Mouse (Mus musculus): ENCODE measurements around the gene Myh14. TPM values are rescaled to one million over a fixed set of nuclear protein-coding genes. Genes with fewer than 3 reads are reported as not detected.

The Myh14 gene
- polyA plus RNA-seq, 1 experiment: 14.7 TPM

DNA sequence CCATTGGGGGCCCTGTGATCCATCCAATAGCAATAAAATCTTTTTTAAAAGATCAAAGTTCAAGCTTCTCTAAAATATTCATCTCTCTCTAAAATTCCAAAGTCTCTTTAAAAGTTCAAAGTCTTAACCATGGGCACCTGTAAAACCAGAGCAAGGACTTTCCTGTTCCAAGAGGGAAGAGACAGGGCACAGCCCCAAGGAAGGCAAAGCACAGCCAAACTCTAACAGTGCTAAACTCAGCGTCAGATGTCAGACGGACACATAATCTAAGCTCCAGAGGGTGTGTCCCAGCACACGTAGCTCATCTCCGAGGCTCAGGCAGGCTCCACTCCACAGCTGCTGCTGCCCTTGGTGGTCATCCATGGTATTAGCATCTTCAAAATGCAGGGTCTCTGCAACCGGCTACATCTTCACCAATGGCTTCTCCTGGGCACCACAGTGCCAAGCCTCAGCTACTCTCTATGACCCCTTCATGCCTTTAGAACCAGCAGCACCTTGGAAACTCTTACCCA is 94.3 kb downstream of the Myh14 start:
- no peak for TF ChIP-seq POLR2A (IDR thresholded peaks at IDR 0.05; ENCODE audit: insufficient read depth, low read length)
- no peak for TF ChIP-seq EP300 (IDR thresholded peaks at IDR 0.05; ENCODE audit: insufficient read depth, low read depth, low read length)
- TF ChIP-seq CTCF (IDR thresholded peaks at IDR 0.05; ENCODE audit: low read depth, low read length): no peak
- H3K27ac ChIP-seq (ENCODE audit: insufficient read depth, low read length): no peak overlapping the region
- no peaks in the 10 kb centered on the region for H3K27me3 ChIP-seq (ENCODE audit: control insufficient read depth, insufficient read depth, low read length, poor library complexity, severe bottlenecking)
- no peak overlapping the region for H3K4me3 ChIP-seq (ENCODE audit: low read depth, low read length)
- H3K36me3 ChIP-seq (ENCODE audit: control insufficient read depth, insufficient read depth, low read length, poor library complexity, severe bottlenecking): no peaks in the 10 kb centered on the region
- H3K9ac ChIP-seq (ENCODE audit: low read depth, poor library complexity, severe bottlenecking): no peak overlapping the region
- H3K4me1 ChIP-seq (ENCODE audit: control insufficient read depth, insufficient read depth, low read length): peaks cover 1% of the 10 kb centered on the region
- H3K9me3 ChIP-seq (replicated peaks; ENCODE audit: control insufficient read depth, insufficient read depth, low read length, poor library complexity, severe bottlenecking): no peaks in the 10 kb centered on the region

DNA sequence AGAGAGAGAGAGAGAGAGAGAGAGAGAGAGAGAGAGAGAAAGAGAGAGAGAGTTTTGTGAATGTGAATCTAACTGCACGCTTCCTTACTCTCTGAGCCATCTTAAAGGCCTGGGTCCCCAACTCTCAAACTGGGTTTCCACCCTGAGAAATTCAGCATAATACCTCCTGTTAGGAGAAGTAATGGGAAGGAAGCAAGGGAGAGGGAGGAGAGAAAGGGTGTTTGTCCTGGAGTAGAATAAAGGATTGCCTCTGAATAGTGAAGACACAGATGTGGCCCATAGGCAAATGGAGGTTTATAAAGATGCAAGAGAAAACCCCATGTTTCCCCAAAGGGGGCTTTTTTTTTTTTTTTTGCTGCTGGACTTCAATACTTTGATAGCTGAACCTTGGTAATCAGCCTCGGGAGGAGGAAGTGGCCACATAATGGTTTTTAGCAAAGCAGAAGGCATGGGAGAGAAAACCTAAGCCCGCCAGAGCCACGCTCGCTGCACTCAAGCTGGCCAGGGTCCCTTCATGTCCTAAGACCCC is 97.6 kb downstream of the Myh14 start:
- Histone ChIP-seq H3K9me3 (replicated peaks; ENCODE audit: control insufficient read depth, insufficient read depth, low read length, poor library complexity, severe bottlenecking) (no peaks in the 10 kb centered on the region), H3K4me3 (ENCODE audit: low read depth, low read length) (no peak overlapping the region), H3K9ac (ENCODE audit: low read depth, poor library complexity, severe bottlenecking) (no peak overlapping the region), H3K4me1 (ENCODE audit: control insufficient read depth, insufficient read depth, low read length) (peaks cover 1% of the 10 kb centered on the region), H3K36me3 (ENCODE audit: control insufficient read depth, insufficient read depth, low read length, poor library complexity, severe bottlenecking) (no peaks in the 10 kb centered on the region), H3K27me3 (ENCODE audit: control insufficient read depth, insufficient read depth, low read length, poor library complexity, severe bottlenecking) (no peaks in the 10 kb centered on the region), H3K27ac (ENCODE audit: insufficient read depth, low read length) (no peak overlapping the region)
- TF ChIP-seq CTCF (IDR thresholded peaks at IDR 0.05; ENCODE audit: low read depth, low read length): no peak
- TF ChIP-seq POLR2A (IDR thresholded peaks at IDR 0.05; ENCODE audit: insufficient read depth, low read length): no peak
- TF ChIP-seq EP300 (IDR thresholded peaks at IDR 0.05; ENCODE audit: insufficient read depth, low read depth, low read length): no peak

DNA sequence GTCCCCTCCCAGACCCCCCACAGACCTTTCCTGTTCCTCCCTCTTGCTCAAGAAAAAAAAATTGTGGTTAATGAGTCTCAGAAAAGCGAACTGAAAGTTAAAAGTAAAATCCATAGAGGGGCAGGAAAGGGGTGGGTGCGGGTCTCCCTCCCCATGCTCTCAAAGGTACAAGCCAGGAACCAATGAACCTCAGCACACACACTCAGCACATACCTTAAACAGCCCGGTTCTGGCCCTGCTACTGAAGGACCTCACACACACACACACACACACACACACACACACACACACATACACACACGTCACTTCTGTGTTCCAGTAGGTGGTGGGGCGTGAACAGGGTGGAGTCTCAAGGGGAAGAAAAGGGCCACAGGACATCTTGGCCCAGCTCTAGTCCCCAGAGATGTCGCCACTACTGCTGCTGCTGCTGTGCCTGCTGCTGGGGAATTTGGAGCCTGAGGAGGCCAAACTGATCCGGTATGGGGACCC is 98.4 kb downstream of the Myh14 start, which contains the start of gene Napsa:
TSS of gene Napsa (plus strand) at position 168 of the 489 bp plus-strand sequence.
- Histone ChIP-seq H3K9me3 (replicated peaks; ENCODE audit: control insufficient read depth, insufficient read depth, low read length, poor library complexity, severe bottlenecking) (no peaks in the 10 kb centered on the region), H3K9ac (ENCODE audit: low read depth, poor library complexity, severe bottlenecking) (no peak within 1 kb of the TSS), H3K27me3 (ENCODE audit: control insufficient read depth, insufficient read depth, low read length, poor library complexity, severe bottlenecking) (no peaks in the 10 kb centered on the region), H3K4me3 (ENCODE audit: low read depth, low read length) (no peak within 1 kb of the TSS), H3K27ac (ENCODE audit: insufficient read depth, low read length) (no peak within 1 kb of the TSS), H3K36me3 (ENCODE audit: control insufficient read depth, insufficient read depth, low read length, poor library complexity, severe bottlenecking) (no peaks in the 10 kb centered on the region), H3K4me1 (ENCODE audit: control insufficient read depth, insufficient read depth, low read length) (peaks cover 1% of the 10 kb centered on the region)
- no peak for TF ChIP-seq POLR2A (IDR thresholded peaks at IDR 0.05; ENCODE audit: insufficient read depth, low read length)
- TF ChIP-seq EP300 (IDR thresholded peaks at IDR 0.05; ENCODE audit: insufficient read depth, low read depth, low read length): no peak
- TF ChIP-seq CTCF (IDR thresholded peaks at IDR 0.05; ENCODE audit: low read depth, low read length): no peak

DNA sequence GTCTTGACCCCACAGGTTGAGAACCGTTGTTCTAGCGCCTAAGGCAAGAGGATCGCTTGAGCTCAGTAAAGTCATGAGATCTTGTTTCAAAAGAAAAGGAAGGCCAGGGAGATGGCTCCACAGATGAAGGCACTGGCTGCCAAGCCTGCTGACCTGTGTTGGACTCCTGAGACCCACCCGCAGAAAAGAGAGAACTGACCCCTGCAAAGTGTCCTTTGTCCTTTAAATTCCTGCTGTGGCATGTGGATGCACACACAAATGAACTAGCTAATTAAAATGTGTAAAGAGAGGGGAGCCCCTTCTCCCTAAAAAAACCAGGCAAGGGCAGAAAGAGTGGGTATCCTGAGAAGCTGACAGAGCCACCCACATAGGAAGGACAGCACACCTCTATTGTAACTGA is 98.8 kb downstream of the Myh14 start:
- Histone ChIP-seq H3K4me1 (ENCODE audit: control insufficient read depth, insufficient read depth, low read length) (peaks cover 1% of the 10 kb centered on the region), H3K4me3 (ENCODE audit: low read depth, low read length) (no peak overlapping the region), H3K27ac (ENCODE audit: insufficient read depth, low read length) (no peak overlapping the region), H3K9me3 (replicated peaks; ENCODE audit: control insufficient read depth, insufficient read depth, low read length, poor library complexity, severe bottlenecking) (no peaks in the 10 kb centered on the region), H3K27me3 (ENCODE audit: control insufficient read depth, insufficient read depth, low read length, poor library complexity, severe bottlenecking) (no peaks in the 10 kb centered on the region), H3K9ac (ENCODE audit: low read depth, poor library complexity, severe bottlenecking) (no peak overlapping the region), H3K36me3 (ENCODE audit: control insufficient read depth, insufficient read depth, low read length, poor library complexity, severe bottlenecking) (no peaks in the 10 kb centered on the region)
- TF ChIP-seq EP300 (IDR thresholded peaks at IDR 0.05; ENCODE audit: insufficient read depth, low read depth, low read length) (no peak), CTCF (IDR thresholded peaks at IDR 0.05; ENCODE audit: low read depth, low read length) (no peak), POLR2A (IDR thresholded peaks at IDR 0.05; ENCODE audit: insufficient read depth, low read length) (no peak)

DNA sequence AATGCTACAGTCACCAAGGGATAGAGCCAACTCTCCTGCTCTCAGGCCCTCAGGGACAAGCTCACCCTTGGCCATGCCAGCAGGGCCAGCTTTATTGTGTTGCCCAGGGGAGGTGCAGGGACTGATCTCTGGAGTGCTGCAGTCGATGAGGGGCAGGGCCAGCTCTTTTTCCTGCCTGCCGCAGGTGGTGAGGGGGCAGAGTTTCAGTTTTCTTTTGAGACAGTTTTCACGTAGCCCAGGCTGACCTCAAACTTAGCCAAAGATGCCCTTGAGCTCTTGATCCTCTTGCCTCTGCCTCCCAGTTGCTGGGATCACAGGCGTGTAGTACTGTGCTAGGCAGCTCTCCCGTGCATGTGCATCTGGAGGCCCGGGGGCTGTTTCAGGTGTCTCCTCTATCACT is 99.7 kb downstream of the Myh14 start:
- Histone ChIP-seq H3K27me3 (ENCODE audit: control insufficient read depth, insufficient read depth, low read length, poor library complexity, severe bottlenecking) (no peaks in the 10 kb centered on the region), H3K36me3 (ENCODE audit: control insufficient read depth, insufficient read depth, low read length, poor library complexity, severe bottlenecking) (no peaks in the 10 kb centered on the region), H3K4me1 (ENCODE audit: control insufficient read depth, insufficient read depth, low read length) (peaks cover 1% of the 10 kb centered on the region), H3K4me3 (ENCODE audit: low read depth, low read length) (no peak overlapping the region), H3K9me3 (replicated peaks; ENCODE audit: control insufficient read depth, insufficient read depth, low read length, poor library complexity, severe bottlenecking) (no peaks in the 10 kb centered on the region), H3K27ac (ENCODE audit: insufficient read depth, low read length) (no peak overlapping the region), H3K9ac (ENCODE audit: low read depth, poor library complexity, severe bottlenecking) (no peak overlapping the region)
- TF ChIP-seq CTCF (IDR thresholded peaks at IDR 0.05; ENCODE audit: low read depth, low read length) (no peak), EP300 (IDR thresholded peaks at IDR 0.05; ENCODE audit: insufficient read depth, low read depth, low read length) (no peak), POLR2A (IDR thresholded peaks at IDR 0.05; ENCODE audit: insufficient read depth, low read length) (no peak)

DNA sequence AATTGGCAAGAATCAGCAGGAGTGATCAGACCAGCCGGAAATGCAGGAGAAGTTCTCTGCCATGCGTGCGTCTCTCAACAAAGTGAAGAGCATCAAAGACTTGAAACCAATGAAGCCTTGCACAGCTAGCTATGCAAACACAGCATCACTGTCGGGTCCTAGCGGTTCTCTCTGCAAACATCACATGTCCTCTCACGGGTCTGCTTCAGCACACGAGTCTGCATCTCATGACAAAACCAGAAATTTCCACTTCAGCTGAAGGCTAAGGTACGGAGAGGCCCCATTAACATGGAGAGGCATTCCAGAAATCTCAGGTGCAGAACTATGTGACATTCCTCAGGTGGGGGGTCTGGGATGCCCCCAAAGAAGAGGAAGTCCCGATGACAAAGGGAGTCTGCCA is 101.8 kb downstream of the Myh14 start:
- H3K9me3 ChIP-seq (replicated peaks; ENCODE audit: control insufficient read depth, insufficient read depth, low read length, poor library complexity, severe bottlenecking): no peaks in the 10 kb centered on the region
- TF ChIP-seq POLR2A (IDR thresholded peaks at IDR 0.05; ENCODE audit: insufficient read depth, low read length): no peak
- no peak for TF ChIP-seq CTCF (IDR thresholded peaks at IDR 0.05; ENCODE audit: low read depth, low read length)
- no peak for TF ChIP-seq EP300 (IDR thresholded peaks at IDR 0.05; ENCODE audit: insufficient read depth, low read depth, low read length)
- no peaks in the 10 kb centered on the region for H3K27me3 ChIP-seq (ENCODE audit: control insufficient read depth, insufficient read depth, low read length, poor library complexity, severe bottlenecking)
- H3K27ac ChIP-seq (ENCODE audit: insufficient read depth, low read length): no peak overlapping the region
- no peak overlapping the region for H3K4me3 ChIP-seq (ENCODE audit: low read depth, low read length)
- peaks cover 1% of the 10 kb centered on the region for H3K4me1 ChIP-seq (ENCODE audit: control insufficient read depth, insufficient read depth, low read length)
- no peak overlapping the region for H3K9ac ChIP-seq (ENCODE audit: low read depth, poor library complexity, severe bottlenecking)
- H3K36me3 ChIP-seq (ENCODE audit: control insufficient read depth, insufficient read depth, low read length, poor library complexity, severe bottlenecking): no peaks in the 10 kb centered on the region

All from ES-Bruce4 (cell line).